Mouse (Mus musculus) myocyte (in vitro differentiated cells): ENCODE measurements at regions not wholly inside any gene's neighbourhood (a gene's known extent, or its start where the extent isn't known, plus 50 kb on each side); places are given as distances from the start of the nearest gene placed in this dataset.

Experiments used
- H3K27me3 ChIP-seq: one replicate; pipeline ENCODE4 v1.6.1; 2011; ENCODE audit not compliant: control insufficient read depth, insufficient read depth, insufficient read length
- H3K36me3 ChIP-seq: one replicate; pipeline ENCODE4 v1.6.1; 2011; ENCODE audit not compliant: control insufficient read depth, insufficient read depth
- H3K4me2 ChIP-seq: one replicate; pipeline ENCODE4 v1.6.1; 2011; ENCODE audit warnings: low read depth, control low read depth
- H3K4me3 ChIP-seq: one replicate; pipeline ENCODE4 v1.5.1; 2011; ENCODE audit warnings: mild to moderate bottlenecking, control low read depth, moderate library complexity
- H3K79me2 ChIP-seq: one replicate; pipeline ENCODE4 v1.6.1; 2011; ENCODE audit not compliant: control insufficient read depth, insufficient read depth
- H3ac ChIP-seq: one replicate; pipeline ENCODE4 v1.6.1; 2011; ENCODE audit not compliant: control insufficient read depth, insufficient read length
- CEBPB ChIP-seq: IDR thresholded peaks from 2 replicates; pipeline ENCODE4 v1.6.1; 2011; ENCODE audit warnings: mild to moderate bottlenecking, moderate library complexity; ENCODE audit not compliant: poor library complexity, insufficient read depth, severe bottlenecking
- MAX ChIP-seq: IDR thresholded peaks from one replicate; pipeline ENCODE4 v1.6.1; 2011; ENCODE audit warnings: low read depth, mild to moderate bottlenecking, control low read depth
- MYOD1 ChIP-seq, 3 experiments: IDR thresholded peaks; one replicate each; pipeline ENCODE4 v1.6.1; 2011; ENCODE audit warnings: control low read depth in 2 of 3, low read depth in 2 of 3, mild to moderate bottlenecking in 2 of 3, moderate library complexity in 1 of 3; ENCODE audit not compliant: insufficient read length in 2 of 3, control insufficient read depth in 1 of 3
- MYOG ChIP-seq, 3 experiments: IDR thresholded peaks; one replicate each; pipeline ENCODE4 v1.6.1; 2011; ENCODE audit warnings: control low read depth in 2 of 3, low read depth in 2 of 3, mild to moderate bottlenecking in 2 of 3; ENCODE audit not compliant: insufficient read length in 2 of 3, control insufficient read depth in 1 of 3, insufficient read depth in 1 of 3
- POLR2A ChIP-seq: IDR thresholded peaks from one replicate; pipeline ENCODE4 v1.6.1; 2011; ENCODE audit warnings: low read depth, mild to moderate bottlenecking, control low read depth, moderate library complexity; ENCODE audit not compliant: insufficient read length
- POLR2AphosphoS2 ChIP-seq: IDR thresholded peaks from one replicate; pipeline ENCODE4 v1.6.1; 2011; ENCODE audit warnings: low read depth, control low read depth; ENCODE audit not compliant: insufficient read length
- REST ChIP-seq: IDR thresholded peaks from one replicate; pipeline ENCODE4 v1.6.1; 2011; ENCODE audit warnings: mild to moderate bottlenecking, control low read depth, moderate library complexity; ENCODE audit not compliant: insufficient read depth, insufficient read length
- SRF ChIP-seq: IDR thresholded peaks from one replicate; pipeline ENCODE4 v1.6.1; 2011; ENCODE audit warnings: low read depth; ENCODE audit not compliant: control insufficient read depth, insufficient read length
- TCF12 ChIP-seq: IDR thresholded peaks from one replicate; pipeline ENCODE4 v1.6.1; 2011; ENCODE audit warnings: mild to moderate bottlenecking, control low read depth; ENCODE audit not compliant: poor library complexity, insufficient read depth, severe bottlenecking
- TCF3 ChIP-seq: IDR thresholded peaks from one replicate; pipeline ENCODE4 v1.6.1; 2011; ENCODE audit warnings: low read depth, control low read depth; ENCODE audit not compliant: insufficient read length
- USF1 ChIP-seq: IDR thresholded peaks from one replicate; pipeline ENCODE4 v1.6.1; 2011; ENCODE audit warnings: low read depth, mild to moderate bottlenecking, control low read depth, moderate library complexity

DNA sequence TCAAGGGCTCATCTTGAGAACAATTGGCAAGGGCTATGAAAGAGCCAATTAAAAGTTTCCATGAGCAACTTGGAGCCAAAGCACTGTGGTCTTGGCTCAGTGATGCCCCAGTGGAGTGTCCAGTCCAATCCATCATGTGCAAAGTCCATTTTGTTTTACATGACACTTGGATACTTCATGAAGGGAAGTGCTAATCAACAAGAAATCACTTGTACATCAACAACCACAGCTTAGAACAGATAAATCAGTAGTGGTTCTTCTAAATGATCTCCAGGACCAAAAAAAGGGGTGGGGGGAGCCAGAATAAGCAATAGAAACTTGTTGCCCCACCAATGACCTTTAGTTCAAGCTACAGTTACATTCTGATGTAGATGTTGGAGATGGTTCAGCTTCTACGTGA, 87.0 kb upstream of the Asb5 start:
- TF ChIP-seq POLR2AphosphoS2, result no peak
- no peak for TF ChIP-seq TCF3
- no peak for TF ChIP-seq MAX
- TF ChIP-seq POLR2A, result no peak
- TF ChIP-seq REST, result no peak
- no peak for TF ChIP-seq USF1
- no peak for TF ChIP-seq MYOD1 (IDR thresholded peaks at IDR 0.05; ENCODE audit: control insufficient read depth in 1 of 3, insufficient read length in 2 of 3, low read depth in 2 of 3)
- no peak for TF ChIP-seq MYOG (IDR thresholded peaks at IDR 0.05; ENCODE audit: control insufficient read depth in 1 of 3, insufficient read depth in 1 of 3, insufficient read length in 2 of 3, low read depth in 2 of 3)
- no peak for TF ChIP-seq CEBPB
- TF ChIP-seq SRF, result no peak
- no peak for TF ChIP-seq TCF12
- Histone ChIP-seq H3K4me2 (no peak overlapping the region), H3ac (no peak overlapping the region), H3K36me3 (no peaks in the 10 kb centered on the region), H3K27me3 (no peaks in the 10 kb centered on the region), H3K79me2 (peaks cover 5% of the 10 kb centered on the region), H3K4me3 (no peak overlapping the region)

DNA sequence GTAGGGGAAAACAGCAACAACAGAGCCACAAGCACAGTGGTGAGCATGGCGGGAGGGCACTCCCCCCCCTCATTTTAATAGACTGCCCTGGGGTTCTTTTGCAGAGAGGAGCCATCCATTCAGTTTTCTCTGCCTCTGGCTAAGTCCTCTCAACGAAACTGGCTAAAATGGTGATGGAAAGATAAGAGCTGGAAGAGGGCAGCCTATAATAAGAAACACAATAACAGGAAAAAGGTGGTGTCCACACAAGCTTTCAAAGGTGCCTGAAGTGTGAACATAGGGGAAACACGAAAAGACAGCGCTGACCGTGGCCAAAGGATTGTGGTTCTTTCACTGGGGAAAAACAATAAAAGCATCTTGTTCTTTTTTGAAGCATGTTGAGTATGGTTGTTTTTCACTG, 83.0 kb upstream of the Asb5 start:
- Histone ChIP-seq H3ac (no peak overlapping the region), H3K27me3 (no peaks in the 10 kb centered on the region), H3K79me2 (no peaks in the 10 kb centered on the region), H3K4me3 (no peak overlapping the region), H3K4me2 (no peak overlapping the region), H3K36me3 (no peaks in the 10 kb centered on the region)
- TF ChIP-seq REST (no peak), MYOD1 (IDR thresholded peaks at IDR 0.05; ENCODE audit: control insufficient read depth in 1 of 3, insufficient read length in 2 of 3, low read depth in 2 of 3) (no peak), TCF12 (no peak), MYOG (IDR thresholded peaks at IDR 0.05; ENCODE audit: control insufficient read depth in 1 of 3, insufficient read depth in 1 of 3, insufficient read length in 2 of 3, low read depth in 2 of 3) (no peak), CEBPB (no peak), TCF3 (no peak)

- Histone ChIP-seq H3K36me3 (no peaks in the 10 kb centered on the region), H3ac (no peak overlapping the region), H3K27me3 (no peaks in the 10 kb centered on the region), H3K4me3 (no peak overlapping the region), H3K4me2 (no peak overlapping the region), H3K79me2 (no peaks in the 10 kb centered on the region)
- TF ChIP-seq POLR2A (no peak), MYOD1 (IDR thresholded peaks at IDR 0.05; ENCODE audit: control insufficient read depth in 1 of 3, insufficient read length in 2 of 3, low read depth in 2 of 3) (peak in 2 of 3 experiments; percentile 1 to 28), MYOG (IDR thresholded peaks at IDR 0.05; ENCODE audit: control insufficient read depth in 1 of 3, insufficient read depth in 1 of 3, insufficient read length in 2 of 3, low read depth in 2 of 3) (no peak), USF1 (no peak)
These were observed 79.6 kb upstream of the Asb5 start for GRCm38 (mm10) chr8:54449811-54450210.

GRCm38 (mm10) chr8:54451323-54452021, 77.9 kb upstream of the Asb5 start:
- H3K36me3 ChIP-seq, result no peaks in the 10 kb centered on the region
- H3K27me3 ChIP-seq, result no peaks in the 10 kb centered on the region
- no peak overlapping the region for H3K4me3 ChIP-seq
- no peak overlapping the region for H3ac ChIP-seq
- H3K4me2 ChIP-seq, result peak overlapping the region; percentile 1
- no peaks in the 10 kb centered on the region for H3K79me2 ChIP-seq
- TF ChIP-seq SRF (no peak), MAX (no peak), TCF12 (no peak), TCF3 (no peak), USF1 (no peak), CEBPB (no peak), POLR2A (no peak), MYOG (IDR thresholded peaks at IDR 0.05; ENCODE audit: control insufficient read depth in 1 of 3, insufficient read depth in 1 of 3, insufficient read length in 2 of 3, low read depth in 2 of 3) (no peak), POLR2AphosphoS2 (no peak)

DNA sequence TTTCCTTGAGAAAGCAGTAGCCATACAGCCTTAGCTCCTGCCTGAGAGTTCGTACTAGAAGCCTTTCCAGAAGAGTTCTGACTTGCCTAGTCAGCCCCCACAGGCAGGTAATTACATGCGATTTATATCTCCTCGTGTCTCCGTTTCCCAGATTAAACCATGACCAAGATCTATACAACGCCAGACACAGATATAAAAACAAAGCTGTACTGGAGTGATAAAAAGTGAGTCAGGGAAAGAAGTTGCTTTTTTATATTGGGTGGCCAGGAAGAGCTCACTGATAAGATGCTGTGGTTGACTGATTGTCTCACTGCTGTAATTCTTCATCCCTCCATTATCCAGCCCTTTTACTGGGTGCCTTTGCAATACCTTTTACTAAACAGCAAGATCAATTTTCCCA, 64.4 kb upstream of the Asb5 start:
- no peaks in the 10 kb centered on the region for H3K36me3 ChIP-seq

More for the DNA sequence above, 64.4 kb upstream of the Asb5 start:
- peak overlapping the region; percentile 60 for H3K4me2 ChIP-seq
- no peaks in the 10 kb centered on the region for H3K79me2 ChIP-seq
- H3K4me3 ChIP-seq, result no peak overlapping the region
- H3K27me3 ChIP-seq, result no peaks in the 10 kb centered on the region
- TF ChIP-seq TCF3 (no peak), POLR2A (no peak), REST (no peak)
- no peak overlapping the region for H3ac ChIP-seq
